Mouse (Mus musculus) megakaryocyte, embryonic 14.5 days (primary cell): ENCODE data around the gene Wdr6.
"Not testable (repeated sequence)": the region's sequence is repeated elsewhere in the genome, so short reads cannot be mapped to it uniquely, and the experiment has no call there.

Experiments used
- FLI1 ChIP-seq: IDR thresholded peaks from 2 replicates; pipeline ENCODE4 v1.6.1; 2012; ENCODE audit warnings: low read length, inconsistent platforms, mixed read lengths
- GATA1 ChIP-seq: IDR thresholded peaks from 3 replicates; pipeline ENCODE4 v1.6.1; 2012; ENCODE audit warnings: mixed read lengths, low read length, inconsistent platforms, borderline replicate concordance

- TF ChIP-seq GATA1, FLI1: not testable (repeated sequence)
Observed at GRCm38 (mm10) chr9:108607929-108608328, 29.4 kb upstream of the Wdr6 start.
